Mouse (Mus musculus) embryonic stem cell, embryonic (primary cell): ENCODE results near the gene Snx9.

Experiments
- CTCF ChIA-PET, 4 experiments: fragments of 300-600 bp in 2 of 4; fragments of 350-600 bp in 2 of 4; sonication (Branson Sonifier 250); formaldehyde crosslinking; loops; one replicate each; lab custom pipeline; 2022; ENCODE audit warnings: inconsistent platforms in 2 of 4; lab: Charles Lee
- POLR2A ChIA-PET, 4 experiments: fragments of 300-600 bp in 2 of 4; fragments of 350-600 bp in 2 of 4; sonication (Branson Sonifier 250); formaldehyde crosslinking; loops; one replicate each; lab custom pipeline; 2022; ENCODE audit warnings: antibody characterized with exemption in 4 of 4, inconsistent platforms in 1 of 4; lab: Charles Lee

Snx9 gene

DNA sequence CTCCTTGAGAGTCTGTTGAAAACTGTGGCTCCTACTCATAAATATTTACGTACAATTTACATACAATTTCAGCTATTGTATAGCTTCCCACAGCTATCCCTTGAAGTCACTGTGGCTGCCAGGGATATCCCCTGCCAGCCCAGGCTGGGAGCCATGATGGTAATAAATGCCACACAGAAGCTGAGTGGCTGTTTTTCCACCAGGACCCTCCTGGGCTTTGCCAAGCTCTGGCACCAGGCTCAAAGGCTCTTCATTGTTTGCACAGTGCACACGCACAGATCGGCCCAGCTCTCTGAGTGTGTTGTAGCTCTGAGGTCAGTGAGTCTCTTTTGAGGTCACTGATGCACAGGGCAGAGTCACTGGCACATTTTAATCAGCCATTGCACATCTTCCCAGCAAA, 128.1 kb downstream of the Snx9 start:
- CTCF ChIA-PET, result interaction anchor here in 2 of 4 experiments (1.1 to 1.2 kb wide), 2 partner anchors 34 to 36 kb away, joined by 3 read pairs; no protein-coding TSS in a partner anchor
- POLR2A ChIA-PET, result interaction anchor here in 2 of 4 experiments (0.7 to 2.9 kb wide), 10 partner anchors 8 to 129 kb away, joined by 3 to 14 read pairs (median 3); partner anchors contain the start of genes Gtf2h5 (in 1 of the 2) and Serac1 (in 1 of the 2)

DNA sequence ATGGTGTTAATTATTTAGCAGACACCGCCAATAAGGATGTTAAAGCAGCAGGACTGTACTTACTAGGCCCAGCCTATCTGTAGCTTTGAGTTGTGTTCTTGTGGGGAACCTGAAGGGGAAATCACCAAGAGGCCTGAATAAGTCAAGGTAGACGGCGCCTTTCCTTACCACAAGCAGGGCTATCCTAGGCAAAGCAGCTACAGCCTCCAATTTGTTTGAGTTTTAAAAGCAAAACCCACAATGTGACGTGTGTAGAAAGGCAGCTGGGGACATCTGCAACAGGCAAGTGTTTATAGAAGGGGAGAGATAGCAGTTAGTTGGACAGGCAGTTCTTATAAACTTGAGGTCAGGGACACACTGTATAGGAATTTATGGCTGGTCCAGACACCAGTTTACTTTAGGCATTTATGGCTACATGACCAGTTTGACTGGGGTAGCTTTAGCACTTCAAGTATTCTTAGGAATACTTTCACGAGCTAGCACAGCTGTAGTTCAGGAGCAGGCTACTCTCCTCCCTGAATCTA, 129.2 kb downstream of the Snx9 start:
- ChIA-PET CTCF (no interaction called here), POLR2A (interaction anchor here in 2 of 4 experiments (0.6 to 2.9 kb wide), 3 partner anchors 8 to 445 kb away, joined by 4 to 10 read pairs (median 4); no protein-coding TSS in a partner anchor)

DNA sequence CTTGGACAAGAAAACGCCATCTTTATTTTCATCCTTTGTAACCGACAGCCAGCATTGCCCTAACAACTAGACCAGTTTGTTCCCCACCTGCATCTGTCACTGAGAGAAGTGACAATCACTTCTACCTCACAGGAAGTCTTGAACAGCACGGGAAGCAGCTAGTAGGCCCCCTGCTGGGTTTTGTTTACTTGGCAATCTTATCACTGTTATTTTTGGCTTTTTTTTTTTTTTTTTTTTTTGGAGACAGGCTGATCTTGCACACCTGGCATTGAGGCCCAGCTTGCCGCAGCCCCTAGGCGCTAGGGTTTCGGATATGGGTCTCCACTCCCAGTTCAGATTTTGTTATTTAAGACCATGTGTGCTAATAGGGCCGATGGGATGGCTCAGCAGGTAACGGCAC, 132.4 kb downstream of the Snx9 start:
- ChIA-PET CTCF (interaction anchor here in 1 of 4 experiments (0.6 to 0.9 kb wide), 4 partner anchors 32 to 564 kb away, joined by 3 to 8 read pairs (median 3); no protein-coding TSS in a partner anchor), POLR2A (interaction anchor here in 3 of 4 experiments (0.7 to 1.1 kb wide), 5 partner anchors 11 to 168 kb away, joined by 3 to 5 read pairs (median 3); no protein-coding TSS in a partner anchor)

DNA sequence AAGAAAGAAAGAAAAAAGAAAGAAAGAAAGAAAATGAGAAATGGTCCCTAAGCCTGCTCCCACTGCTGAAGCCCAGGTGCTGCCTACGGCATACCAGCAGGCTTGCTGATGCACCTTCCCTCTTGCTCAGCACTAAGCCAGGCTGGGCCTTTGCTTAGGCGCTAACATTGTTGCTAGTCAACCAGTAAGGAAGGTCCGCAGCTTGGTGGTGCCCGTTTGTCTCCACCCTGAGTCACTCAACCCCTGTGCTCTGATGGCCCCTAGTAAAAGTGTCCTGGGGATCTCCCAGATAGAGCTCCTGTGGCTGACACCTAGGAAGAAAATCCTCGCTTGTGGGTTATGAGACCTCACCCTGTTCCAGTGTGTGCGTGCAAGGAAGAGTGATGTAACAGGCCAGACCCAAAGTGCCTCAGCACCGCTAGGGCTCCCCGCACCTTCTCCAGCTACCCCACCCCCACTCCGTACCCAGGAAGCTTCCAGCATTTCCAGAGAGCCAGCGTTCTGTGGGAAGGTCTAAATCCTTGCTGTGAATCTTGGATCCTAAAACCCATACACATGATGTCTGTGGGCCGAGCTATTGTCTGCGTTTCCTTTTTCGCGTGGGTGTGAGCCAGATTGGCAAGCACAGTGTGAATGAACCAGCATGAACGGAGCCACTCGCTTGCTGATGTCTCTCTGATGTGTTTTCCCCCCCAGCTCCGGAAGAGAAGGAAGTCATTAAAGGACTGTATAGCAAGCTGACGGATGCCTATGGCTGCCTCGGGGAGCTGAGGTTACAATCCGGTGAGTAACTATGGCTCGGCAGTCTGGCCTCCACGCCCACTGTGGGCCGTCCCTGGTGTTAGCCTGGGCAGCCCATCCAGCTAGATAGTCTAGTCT, 134.2 kb downstream of the Snx9 start:
- POLR2A ChIA-PET, result interaction anchor here (0.6 to 4.8 kb wide), 23 partner anchors 9 to 104 kb away, joined by 3 to 38 read pairs (median 4); partner anchors contain the start of genes Gtf2h5 (in 3 of the 4), Serac1 (in 3 of the 4) and Synj2 (in 1 of the 4)
- CTCF ChIA-PET, result interaction anchor here in 3 of 4 experiments (1.0 to 1.6 kb wide), 6 partner anchors 9 to 546 kb away, joined by 3 to 5 read pairs (median 4); no protein-coding TSS in a partner anchor

DNA sequence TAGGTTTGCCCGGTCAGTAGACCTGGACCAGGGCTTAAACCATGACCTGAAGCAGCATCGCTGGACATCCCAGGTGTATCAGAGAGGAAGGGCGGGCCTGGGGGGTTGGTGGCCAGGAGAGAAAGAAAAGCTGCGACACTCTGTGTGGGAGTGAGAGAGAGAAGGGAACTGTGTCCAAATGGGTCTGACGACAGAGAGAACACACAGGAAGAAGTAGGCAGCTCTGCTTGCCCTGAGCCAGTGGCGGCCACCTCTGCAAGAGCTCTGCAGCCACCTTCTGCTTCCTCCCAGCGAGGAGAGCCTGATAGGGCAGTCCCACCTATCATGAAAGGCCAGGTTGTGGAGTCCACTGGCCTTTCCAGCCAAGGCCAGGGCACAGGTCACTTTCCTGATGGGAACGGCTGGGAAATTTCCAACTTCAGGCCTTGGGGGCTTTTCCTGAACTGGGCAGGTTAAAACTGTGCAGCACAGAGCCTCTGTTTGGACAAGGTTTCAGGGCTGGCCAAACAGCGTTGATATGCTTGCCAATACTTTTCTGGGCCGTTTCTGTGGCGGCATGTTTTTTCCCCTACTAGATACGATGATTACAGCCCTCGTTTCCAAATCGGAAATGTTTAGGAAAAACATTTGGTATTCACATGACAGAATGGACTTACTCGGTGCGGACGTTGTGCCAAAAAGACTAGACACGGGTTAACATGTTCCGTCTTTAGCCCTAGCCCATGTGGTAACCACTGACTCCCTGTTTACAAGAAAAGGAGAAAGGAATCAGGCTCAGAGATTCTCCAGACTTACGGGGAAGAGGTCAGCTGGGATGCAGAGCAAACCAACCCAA, 135.3 kb downstream of the Snx9 start:
- CTCF ChIA-PET, result interaction anchor here in 2 of 4 experiments (1.1 to 1.9 kb wide), 7 partner anchors 8 to 547 kb away, joined by 3 to 7 read pairs (median 5); no protein-coding TSS in a partner anchor
- POLR2A ChIA-PET, result interaction anchor here (0.6 to 4.8 kb wide), 20 partner anchors 8 to 103 kb away, joined by 3 to 38 read pairs (median 4); partner anchors contain the start of genes Gtf2h5 (in 1 of the 4), Serac1 (in 1 of the 4) and Synj2 (in 1 of the 4)

DNA sequence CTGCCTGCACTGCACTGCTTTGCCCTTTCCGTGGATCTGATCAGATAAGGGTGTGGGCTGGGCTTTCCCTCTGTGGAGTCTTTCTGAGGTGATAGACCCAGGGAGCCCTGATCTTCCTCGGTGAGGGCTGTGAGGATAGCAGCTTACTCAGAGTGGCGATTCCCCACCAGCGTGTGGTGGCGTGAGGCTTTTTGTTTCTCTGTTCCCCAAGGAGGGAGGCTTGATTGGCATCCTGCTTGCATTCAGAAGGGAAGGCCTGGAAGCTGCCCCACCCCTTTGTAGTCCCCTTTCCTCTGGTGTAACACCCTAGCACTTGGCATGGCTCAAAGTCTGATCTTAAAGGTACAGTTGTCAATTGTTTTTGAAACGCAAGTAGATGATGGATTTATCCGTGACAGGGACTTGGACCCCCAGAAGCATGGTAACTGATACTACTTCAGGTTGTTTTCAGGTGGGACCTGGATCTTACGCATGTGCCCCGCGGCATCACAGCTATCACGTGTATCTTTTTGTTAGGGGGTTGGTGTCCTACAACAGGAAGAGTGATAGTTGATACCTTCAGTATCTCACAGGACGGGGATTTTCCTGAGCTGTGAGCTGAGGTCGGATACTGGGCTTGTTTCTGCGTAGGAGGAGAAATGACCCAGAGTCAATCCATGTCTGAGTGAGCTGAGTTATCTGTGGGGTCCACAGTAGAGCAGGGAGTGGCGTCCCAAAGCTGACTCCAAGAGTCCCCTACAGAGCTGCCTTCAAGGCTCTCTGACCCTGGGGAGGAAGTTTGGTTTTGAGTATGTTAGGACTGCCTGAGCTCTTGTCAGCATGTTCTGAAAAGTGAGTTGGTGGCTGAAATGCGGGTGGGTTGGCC, 136.2 kb downstream of the Snx9 start:
- POLR2A ChIA-PET, result interaction anchor here in 2 of 4 experiments (0.7 to 4.8 kb wide), 29 partner anchors 8 to 177 kb away, joined by 3 to 38 read pairs (median 4); partner anchors contain the start of genes Snx9 (in 1 of the 2) and Synj2 (in 1 of the 2)

DNA sequence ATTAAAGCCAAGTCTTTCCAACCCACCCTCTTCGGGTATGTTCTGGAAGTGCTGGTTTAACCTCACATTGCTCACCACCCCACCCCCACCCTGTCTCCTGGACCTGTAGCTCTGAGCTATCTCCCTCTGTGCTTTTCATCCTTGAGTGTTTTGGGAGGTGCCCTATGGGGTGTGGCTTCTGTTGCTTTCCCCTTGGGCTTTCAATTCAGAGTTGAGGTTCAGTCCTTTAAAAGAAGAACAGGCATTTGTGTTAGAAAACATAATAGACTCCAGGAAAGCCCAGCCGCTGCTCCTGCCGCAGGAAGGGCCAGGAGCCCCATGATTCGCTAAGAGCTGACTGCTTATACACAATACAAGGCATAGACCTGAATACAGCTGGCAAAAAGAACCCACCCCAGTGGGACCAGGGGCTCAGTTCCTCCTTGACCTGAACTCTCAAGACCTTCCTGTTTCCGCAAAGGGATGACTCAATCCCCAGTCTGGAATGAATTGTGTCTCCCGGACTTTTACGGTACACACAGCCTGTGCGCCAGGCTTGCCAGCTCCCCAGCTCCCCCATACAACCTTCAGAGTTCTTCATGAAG, 136.9 kb downstream of the Snx9 start:
- POLR2A ChIA-PET, result interaction anchor here in 3 of 4 experiments (0.6 to 4.8 kb wide), 30 partner anchors 9 to 654 kb away, joined by 3 to 38 read pairs (median 4); partner anchors contain the start of genes Snx9 (in 1 of the 3) and Synj2 (in 1 of the 3)
- CTCF ChIA-PET, result interaction anchor here in 3 of 4 experiments (0.6 to 1.9 kb wide), 17 partner anchors 12 to 969 kb away, joined by 3 to 7 read pairs (median 5); partner anchors contain the start of gene Synj2 (in 1 of the 3)

More for the DNA sequence above, 136.2 kb downstream of the Snx9 start:
- CTCF ChIA-PET, result interaction anchor here in 3 of 4 experiments (0.6 to 1.9 kb wide), 15 partner anchors 18 to 548 kb away, joined by 3 to 7 read pairs (median 5); partner anchors contain the start of gene Synj2 (in 1 of the 3)

DNA sequence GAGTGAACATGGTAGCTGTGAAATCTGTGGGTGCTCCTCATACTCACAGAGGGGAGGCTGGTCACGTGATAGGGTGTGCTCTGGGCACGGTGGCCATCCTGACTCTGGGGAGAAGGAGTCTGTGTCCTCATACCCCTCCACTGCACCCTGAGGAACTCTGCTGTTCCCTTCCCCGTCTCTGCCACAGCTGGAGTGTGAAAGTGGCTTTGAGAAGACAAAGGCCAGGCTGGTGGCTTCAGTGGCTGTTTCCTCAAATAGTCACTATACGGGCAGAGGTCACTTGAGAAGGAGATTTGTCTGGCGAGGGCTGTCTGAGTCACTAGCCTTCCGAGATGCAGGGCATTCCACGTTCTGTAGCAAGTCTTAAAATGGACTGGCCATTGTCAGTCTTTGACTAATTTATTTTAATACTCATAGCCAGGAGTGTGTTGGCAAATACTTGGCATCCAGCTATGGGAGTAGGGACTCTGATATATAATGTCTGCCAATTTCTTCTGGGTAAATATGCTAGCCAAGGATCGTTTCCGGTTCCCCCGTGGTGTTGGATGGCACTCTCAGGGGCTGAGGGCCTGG, 137.5 kb downstream of the Snx9 start:
- ChIA-PET CTCF (interaction anchor here in 3 of 4 experiments (0.6 to 1.9 kb wide), 13 partner anchors 12 to 969 kb away, joined by 3 to 7 read pairs (median 5); partner anchors contain the start of gene Synj2 (in 1 of the 3)), POLR2A (interaction anchor here in 3 of 4 experiments (0.6 to 4.8 kb wide), 25 partner anchors 9 to 654 kb away, joined by 3 to 38 read pairs (median 4); partner anchors contain the start of gene Synj2 (in 1 of the 3))

DNA sequence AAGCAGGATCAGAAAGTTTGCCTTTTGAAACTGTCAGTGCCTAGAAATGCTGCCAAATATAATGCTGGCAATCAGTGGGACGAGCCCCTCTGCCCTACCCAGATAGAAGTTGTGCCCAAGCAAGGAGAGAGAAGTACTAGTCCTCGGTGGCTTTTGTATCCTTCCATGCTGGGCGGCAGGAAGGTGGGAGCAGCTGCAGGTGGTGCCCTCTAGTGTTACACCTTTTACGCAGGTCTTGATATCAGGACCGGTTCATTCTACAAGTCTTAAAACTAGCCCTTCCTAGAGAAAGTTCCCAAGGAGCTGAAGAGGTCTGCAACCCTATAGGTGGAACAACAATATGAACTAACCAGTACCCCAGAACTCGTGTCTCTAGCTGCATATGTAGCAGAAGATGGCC, 139.7 kb downstream of the Snx9 start:
- CTCF ChIA-PET, result interaction anchor here in 3 of 4 experiments (0.6 to 1.7 kb wide), 8 partner anchors 20 to 74 kb away, joined by 3 to 9 read pairs (median 3); partner anchors contain the start of gene Synj2 (in 2 of the 3)
- POLR2A ChIA-PET, result interaction anchor here in 3 of 4 experiments (0.6 to 4.9 kb wide), 9 partner anchors 12 to 184 kb away, joined by 3 to 25 read pairs (median 4); no protein-coding TSS in a partner anchor
